Mouse (Mus musculus) forebrain, embryonic 15.5 days (tissue): ENCODE results near the gene Thumpd3. TPM values are rescaled to one million over a fixed set of nuclear protein-coding genes. Genes with fewer than 3 reads are reported as not detected.

ENCODE experiments used
- ATAC-seq: fragments of 200-750 bp; cut with Nextera tagmentation; replicated peaks from 2 replicates; pipeline ENCODE4 v1.8.0; 2017; ENCODE audit warnings: mild to moderate bottlenecking, moderate TSS enrichment, moderate library complexity
- H3K27ac ChIP-seq: fragments of 300-500 bp; sonication (generic); replicated peaks from 2 replicates; pipeline ENCODE4 v1.5.1; 2015; ENCODE audit warnings: mild to moderate bottlenecking, inconsistent platforms
- H3K27me3 ChIP-seq: fragments of 300-500 bp; sonication (generic); 2 replicates; pipeline ENCODE4 v1.6.1; 2015; ENCODE audit warnings: inconsistent platforms
- H3K36me3 ChIP-seq: fragments of 300-500 bp; sonication (generic); 2 replicates; pipeline ENCODE4 v1.6.1; 2015; ENCODE audit warnings: mild to moderate bottlenecking, inconsistent platforms
- H3K4me1 ChIP-seq: fragments of 300-500 bp; sonication (generic); 2 replicates; pipeline ENCODE4 v1.6.1; 2015; ENCODE audit warnings: inconsistent platforms
- H3K4me2 ChIP-seq: fragments of 300-500 bp; sonication (generic); replicated peaks from 2 replicates; pipeline ENCODE4 v1.6.1; 2015; ENCODE audit warnings: mild to moderate bottlenecking, inconsistent platforms
- H3K4me3 ChIP-seq: fragments of 300-500 bp; sonication (generic); 2 replicates; pipeline ENCODE4 v1.5.1; 2015; ENCODE audit warnings: mild to moderate bottlenecking, inconsistent platforms
- H3K9ac ChIP-seq: fragments of 300-500 bp; sonication (generic); replicated peaks from 2 replicates; pipeline ENCODE4 v1.6.1; 2015; ENCODE audit warnings: mild to moderate bottlenecking, inconsistent platforms
- H3K9me3 ChIP-seq: fragments of 300-500 bp; sonication (generic); 2 replicates; pipeline ENCODE4 v1.6.1; 2016; ENCODE audit warnings: inconsistent platforms
- WGBS: fragments of 180-500 bp; shearing (Covaris S2); methylation state at CpG from one replicate; pipeline ENCODE4 v1.1.7; 2015; ENCODE audit warnings: mixed read lengths; 5-methylcytosine and 5-hydroxymethylcytosine counted together
- polyA plus RNA-seq: library from polyadenylated mRNA; unstranded; fragments of >200 nt; fragmentation: Nextera tagmentation; extraction: Ambion mirVana; gene quantifications from 2 replicates; pipeline ENCODE4 v1.2.1, GENCODE M21; 2015

Gene Thumpd3
- polyA plus RNA-seq, result 55.5 and 60.7 TPM in 2 replicates

DNA sequence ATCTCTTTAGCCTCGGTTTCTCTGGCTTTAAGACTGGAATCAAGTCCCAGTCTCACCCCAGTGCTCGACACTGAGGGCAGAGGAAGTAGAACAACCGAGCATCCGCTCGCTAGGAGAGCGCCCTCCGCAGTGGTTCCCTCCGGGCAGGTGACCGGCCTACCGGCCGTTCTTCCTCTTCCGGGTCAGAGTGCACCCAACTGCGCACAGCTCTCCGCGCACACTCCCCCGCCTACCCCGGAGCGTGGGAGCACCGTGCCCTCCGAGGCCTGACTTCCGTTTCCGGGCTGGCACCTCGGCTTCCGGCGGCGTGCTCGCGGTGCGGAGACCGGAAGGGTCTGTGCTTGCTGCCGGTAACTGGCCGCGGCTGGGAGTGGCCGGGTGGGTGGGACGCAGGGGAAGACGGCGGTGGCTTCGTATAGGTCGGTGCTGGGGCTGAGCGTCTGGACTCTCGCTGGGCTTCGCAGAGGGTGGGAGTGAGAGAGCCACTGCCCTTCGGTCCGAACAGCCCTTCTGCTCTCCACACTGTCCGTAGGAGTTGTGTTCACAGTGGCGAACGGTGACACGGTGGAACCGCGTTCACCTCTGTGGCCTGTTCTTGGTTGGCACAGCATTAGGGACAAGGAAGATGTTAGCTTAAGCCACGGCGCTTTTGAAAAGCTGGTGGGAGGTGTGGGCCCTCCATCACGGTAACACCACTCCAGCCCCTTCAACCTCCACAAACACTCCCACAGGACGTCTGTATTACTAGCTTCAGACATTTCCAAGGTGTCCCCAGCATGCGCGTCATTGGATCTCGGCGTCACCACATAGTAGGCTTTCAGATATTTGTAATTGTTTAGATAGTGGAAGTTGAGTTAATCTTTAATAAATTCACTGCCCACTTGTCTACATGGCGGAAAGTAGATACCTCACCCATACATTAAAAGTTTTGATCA lies at the start of gene Thumpd3:
Gene Thumpd3, plus strand, starts transcription at position 185 of the 935 bp plus-strand sequence.
- Histone ChIP-seq H3K36me3 (peaks cover 21% of the 10 kb centered on the region), H3K4me1 (peaks cover 26% of the 10 kb centered on the region), H3K9me3 (no peaks in the 10 kb centered on the region), H3K27ac (peak within 1 kb of the TSS; percentile 88), H3K9ac (peak within 1 kb of the TSS; percentile 72), H3K4me2 (peak within 1 kb of the TSS; percentile 95), H3K27me3 (no peaks in the 10 kb centered on the region), H3K4me3 (peak within 1 kb of the TSS; percentile 81)
- WGBS, result under 1% methylated on average over 59 of the region's 59 CpGs
- peak; percentile 99 for ATAC-seq

- Histone ChIP-seq H3K27ac (no peak overlapping the region), H3K9me3 (no peaks in the 10 kb centered on the region), H3K9ac (no peak overlapping the region), H3K4me2 (no peak overlapping the region), H3K4me3 (no peak overlapping the region), H3K4me1 (peaks cover 4% of the 10 kb centered on the region), H3K27me3 (no peaks in the 10 kb centered on the region), H3K36me3 (no peaks in the 10 kb centered on the region)
- no peak for ATAC-seq
- WGBS, result 53% methylated on average over 2 of the region's 2 CpGs
Measured at GRCm38 (mm10) chr6:112999199-112999598, 46.8 kb upstream of the Thumpd3 start.

GRCm38 (mm10) chr6:113000666-113001287 lies 45.2 kb upstream of the Thumpd3 start:
- Histone ChIP-seq H3K36me3 (no peaks in the 10 kb centered on the region), H3K4me1 (peaks cover 4% of the 10 kb centered on the region), H3K4me3 (0 out of 2 replicates have a peak overlapping the region, but pooled peaks have one; percentile 8), H3K27ac (0 out of 2 replicates have a peak overlapping the region, but pooled peaks have one; percentile 38), H3K9ac (no peak overlapping the region), H3K9me3 (no peaks in the 10 kb centered on the region), H3K27me3 (no peaks in the 10 kb centered on the region), H3K4me2 (peak overlapping the region; percentile 24)
- ATAC-seq, result peak; percentile 95
- 30% methylated on average over 11 of the region's 11 CpGs for WGBS

GRCm38 (mm10) chr6:113001719-113002118 lies 44.3 kb upstream of the Thumpd3 start:
- no peaks in the 10 kb centered on the region for H3K36me3 ChIP-seq
- H3K9ac ChIP-seq, result no peak overlapping the region
- peaks cover 4% of the 10 kb centered on the region for H3K4me1 ChIP-seq
- WGBS, result 75% methylated on average over 12 of the region's 12 CpGs
- no peak; the same call in 1 of the 2 replicates for ATAC-seq
- H3K27me3 ChIP-seq, result no peaks in the 10 kb centered on the region
- H3K4me3 ChIP-seq, result no peak overlapping the region
- no peaks in the 10 kb centered on the region for H3K9me3 ChIP-seq
- no peak overlapping the region for H3K4me2 ChIP-seq
- no peak overlapping the region for H3K27ac ChIP-seq

- H3K9me3 ChIP-seq, result no peaks in the 10 kb centered on the region
- H3K9ac ChIP-seq, result no peak overlapping the region
- no peaks in the 10 kb centered on the region for H3K36me3 ChIP-seq
- no peak overlapping the region for H3K4me2 ChIP-seq
- no peaks in the 10 kb centered on the region for H3K27me3 ChIP-seq
- peaks cover 4% of the 10 kb centered on the region for H3K4me1 ChIP-seq
- H3K27ac ChIP-seq, result no peak overlapping the region
- ATAC-seq, result no peak
- no peak overlapping the region for H3K4me3 ChIP-seq
- 94% methylated on average over 10 of the region's 10 CpGs for WGBS
Measured at GRCm38 (mm10) chr6:113003313-113004111, 42.5 kb upstream of the Thumpd3 start.

GRCm38 (mm10) chr6:113006833-113007232 lies 39.2 kb upstream of the Thumpd3 start:
- H3K4me1 ChIP-seq, result peaks cover 6% of the 10 kb centered on the region; the same call in 1 of the 2 replicates
- H3K4me3 ChIP-seq, result no peak overlapping the region
- H3K27ac ChIP-seq, result no peak overlapping the region
- WGBS, result 70% methylated on average over 2 of the region's 2 CpGs
- no peaks in the 10 kb centered on the region for H3K36me3 ChIP-seq
- no peaks in the 10 kb centered on the region for H3K9me3 ChIP-seq
- no peak overlapping the region for H3K4me2 ChIP-seq
- no peak for ATAC-seq
- no peak overlapping the region for H3K9ac ChIP-seq
- H3K27me3 ChIP-seq, result no peaks in the 10 kb centered on the region

GRCm38 (mm10) chr6:113011886-113012285 lies 34.1 kb upstream of the Thumpd3 start:
- no peak for ATAC-seq
- Histone ChIP-seq H3K4me1 (peaks cover 28% of the 10 kb centered on the region), H3K27me3 (no peaks in the 10 kb centered on the region), H3K36me3 (no peaks in the 10 kb centered on the region), H3K9me3 (no peaks in the 10 kb centered on the region), H3K4me2 (no peak overlapping the region), H3K4me3 (no peak overlapping the region), H3K9ac (no peak overlapping the region), H3K27ac (peak overlapping the region; percentile 42)
- WGBS, result 8% methylated on average over 2 of the region's 2 CpGs

DNA sequence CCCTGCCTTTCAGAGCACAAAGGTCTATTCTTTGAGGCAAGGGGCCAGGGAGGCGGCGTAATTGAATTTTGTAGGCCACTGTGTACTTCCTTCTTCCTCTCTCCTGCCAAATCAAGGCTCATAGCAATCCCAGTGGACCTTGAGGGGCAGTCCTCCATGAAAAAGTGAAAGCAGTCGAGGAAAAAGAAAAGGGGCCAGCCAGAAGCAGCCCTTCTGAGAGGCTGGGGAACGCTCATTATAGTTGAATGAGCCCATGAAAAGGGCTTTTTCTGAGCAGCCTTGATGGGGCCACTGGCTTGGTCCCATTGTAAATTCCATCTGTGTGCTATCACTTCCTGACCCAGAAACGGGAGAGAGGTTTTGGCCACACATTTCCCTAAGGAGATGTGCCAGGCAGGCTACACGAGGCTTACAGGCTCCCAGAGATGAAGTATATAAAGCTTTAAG lies 33.5 kb upstream of the Thumpd3 start:
- H3K27ac ChIP-seq, result peak overlapping the region; percentile 81
- H3K27me3 ChIP-seq, result no peaks in the 10 kb centered on the region
- no peaks in the 10 kb centered on the region for H3K9me3 ChIP-seq
- no peak overlapping the region for H3K9ac ChIP-seq
- ATAC-seq, result peak; percentile 92
- H3K4me2 ChIP-seq, result no peak overlapping the region
- WGBS, result 6% methylated on average over 6 of the region's 6 CpGs
- H3K4me1 ChIP-seq, result peaks cover 32% of the 10 kb centered on the region
- no peaks in the 10 kb centered on the region for H3K36me3 ChIP-seq
- no peak overlapping the region for H3K4me3 ChIP-seq

DNA sequence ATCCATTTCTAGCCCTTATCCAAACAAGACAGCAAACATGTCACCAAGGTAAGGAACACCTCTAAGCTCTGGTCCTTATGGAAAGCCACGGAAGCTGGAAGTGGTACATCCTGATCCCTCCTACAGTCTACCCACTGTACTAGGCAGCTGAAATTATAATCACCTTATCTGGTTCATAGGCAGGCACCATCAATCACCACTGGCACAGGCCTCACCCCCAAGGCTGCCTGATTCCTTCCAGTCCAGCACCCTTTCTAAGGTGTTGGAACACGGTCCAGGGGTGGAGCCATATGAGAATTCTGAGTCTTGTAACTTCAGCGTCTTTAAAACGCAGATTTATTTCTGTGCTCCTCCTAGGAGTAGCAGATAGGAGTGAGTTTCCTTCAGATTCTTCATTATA lies 32.5 kb upstream of the Thumpd3 start:
- Histone ChIP-seq H3K27ac (peak overlapping the region; percentile 81), H3K4me2 (no peak overlapping the region), H3K9ac (no peak overlapping the region), H3K4me1 (peaks cover 32% of the 10 kb centered on the region), H3K4me3 (no peak overlapping the region), H3K9me3 (no peaks in the 10 kb centered on the region), H3K27me3 (no peaks in the 10 kb centered on the region), H3K36me3 (no peaks in the 10 kb centered on the region)
- 67% methylated on average over 4 of the region's 4 CpGs for WGBS
- peak; percentile 44 for ATAC-seq

DNA sequence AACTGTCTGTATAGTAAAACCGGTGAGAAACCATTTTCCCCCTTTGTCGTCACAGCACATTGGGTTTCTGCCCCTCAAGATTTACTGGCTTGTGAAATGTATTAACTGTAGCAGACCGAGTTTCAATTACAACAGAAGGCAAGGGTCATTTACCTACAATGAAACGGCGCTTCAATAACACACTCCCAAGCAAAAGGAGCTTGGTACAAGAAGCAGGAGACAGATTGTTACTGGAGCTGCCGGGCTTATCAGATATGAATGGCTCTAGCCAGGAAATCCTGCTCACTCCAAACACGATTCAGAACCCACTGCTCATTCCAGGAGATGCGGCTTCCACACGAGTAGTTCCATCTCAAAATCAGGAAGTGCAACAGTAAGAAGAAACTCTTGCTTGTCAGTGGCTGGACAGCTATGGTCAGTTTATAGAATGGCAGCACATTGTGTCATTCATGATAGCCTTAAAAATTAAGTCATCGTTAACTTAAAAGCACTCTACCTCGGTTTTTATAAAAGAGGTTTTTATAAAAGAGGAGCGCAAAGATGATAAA lies 28.5 kb upstream of the Thumpd3 start:
- Histone ChIP-seq H3K27me3 (no peaks in the 10 kb centered on the region), H3K9ac (no peak overlapping the region), H3K36me3 (no peaks in the 10 kb centered on the region), H3K4me2 (no peak overlapping the region), H3K4me1 (peaks cover 19% of the 10 kb centered on the region), H3K4me3 (no peak overlapping the region), H3K27ac (no peak overlapping the region), H3K9me3 (no peaks in the 10 kb centered on the region)
- no peak for ATAC-seq
- WGBS, result 37% methylated on average over 12 of the region's 12 CpGs

- H3K27me3 ChIP-seq, result no peaks in the 10 kb centered on the region
- 41% methylated on average over 6 of the region's 6 CpGs for WGBS
- H3K9me3 ChIP-seq, result no peaks in the 10 kb centered on the region
- H3K9ac ChIP-seq, result no peak overlapping the region
- H3K36me3 ChIP-seq, result no peaks in the 10 kb centered on the region
- no peak overlapping the region for H3K4me2 ChIP-seq
- H3K4me1 ChIP-seq, result peaks cover 13% of the 10 kb centered on the region
- no peak overlapping the region for H3K4me3 ChIP-seq
- ATAC-seq, result no peak
- no peak overlapping the region for H3K27ac ChIP-seq
Measured at GRCm38 (mm10) chr6:113018139-113018538, 27.9 kb upstream of the Thumpd3 start.
